Mouse (Mus musculus) small intestine, adult 2 months (tissue): Measurements from ENCODE around the gene 1520401A03Rik. TPM values are rescaled to one million over a fixed set of nuclear protein-coding genes. Genes with fewer than 3 reads are reported as not detected.

Experiments used
- H3K27ac ChIP-seq: fragments of 200-500 bp; 2 replicates; pipeline ENCODE4 v1.5.1; 2012; ENCODE audit warnings: low read depth, low read length, control low read depth, inconsistent platforms; ENCODE audit not compliant: insufficient read depth
- H3K27me3 ChIP-seq: fragments of 200-500 bp; 2 replicates; pipeline ENCODE4 v1.6.1; 2012; ENCODE audit warnings: mild to moderate bottlenecking, moderate library complexity, low read length, inconsistent platforms; ENCODE audit not compliant: control insufficient read depth, insufficient read depth
- H3K36me3 ChIP-seq: fragments of 200-500 bp; 2 replicates; pipeline ENCODE4 v1.6.1; 2012; ENCODE audit warnings: mild to moderate bottlenecking, low read length, control low read depth, inconsistent platforms; ENCODE audit not compliant: control insufficient read depth, insufficient read depth
- H3K4me1 ChIP-seq: fragments of 200-500 bp; 2 replicates; pipeline ENCODE4 v1.6.1; 2012; ENCODE audit warnings: low read length, inconsistent platforms, mixed read lengths; ENCODE audit not compliant: control insufficient read depth, insufficient read depth, insufficient read length
- H3K4me3 ChIP-seq: fragments of 200-500 bp; 2 replicates; pipeline ENCODE4 v1.5.1; 2012; ENCODE audit warnings: low read depth, mild to moderate bottlenecking, control low read depth, inconsistent platforms, low read length, moderate library complexity
- CTCF ChIP-seq: fragments of 200-500 bp; IDR thresholded peaks from 2 replicates; pipeline ENCODE4 v1.5.1; 2012; ENCODE audit warnings: low read depth, mild to moderate bottlenecking, control low read depth, inconsistent platforms, low read length, moderate library complexity, mixed read lengths; ENCODE audit not compliant: insufficient replicate concordance, insufficient read length; ENCODE audit errors: extremely low read depth
- POLR2A ChIP-seq: fragments of 200-500 bp; IDR thresholded peaks from 2 replicates; pipeline ENCODE4 v1.6.1; 2012; ENCODE audit warnings: low read depth, mild to moderate bottlenecking, control low read depth, inconsistent platforms, low read length, moderate library complexity
- WGBS: fragments of 180-500 bp; shearing (Covaris S2); methylation state at CpG from one replicate; pipeline ENCODE4 v1.1.7; 2018; 5-methylcytosine and 5-hydroxymethylcytosine counted together
- polyA plus RNA-seq: library from polyadenylated mRNA; depleted of rRNA; stranded (reverse); fragments of >200 nt; gene quantifications from 2 replicates; pipeline ENCODE4 v1.2.3, GENCODE M21; 2012

Gene 1520401A03Rik
- polyA plus RNA-seq, 1 experiment, result not detected

GRCm38 (mm10) chr17:23738836-23739201 lies 16.2 kb upstream of the 1520401A03Rik start:
- WGBS, result 70% methylated on average over 2 of the region's 2 CpGs
- peaks cover 31% of the 10 kb centered on the region for H3K4me1 ChIP-seq
- TF ChIP-seq POLR2A (no peak), CTCF (no peak)

GRCm38 (mm10) chr17:23737493-23738445 lies 15.2 kb upstream of the 1520401A03Rik start:
- TF ChIP-seq CTCF (peak; percentile 24; the same call in 1 of the 2 replicates), POLR2A (no peak; the same call in 1 of the 2 replicates)
- peaks cover 20% of the 10 kb centered on the region for H3K36me3 ChIP-seq
- H3K4me3 ChIP-seq, result no peak overlapping the region
- peaks cover 26% of the 10 kb centered on the region for H3K4me1 ChIP-seq
- H3K27ac ChIP-seq, result peak overlapping the region; percentile 24; the same call in 1 of the 2 replicates
- WGBS, result 78% methylated on average over 15 of the region's 15 CpGs
- H3K27me3 ChIP-seq, result no peaks in the 10 kb centered on the region

More at GRCm38 (mm10) chr17:23738836-23739201, 16.2 kb upstream of the 1520401A03Rik start:
- Histone ChIP-seq H3K27me3 (no peaks in the 10 kb centered on the region), H3K4me3 (peak overlapping the region; percentile 77), H3K27ac (peak overlapping the region; percentile 24; the same call in 1 of the 2 replicates), H3K36me3 (peaks cover 20% of the 10 kb centered on the region)

GRCm38 (mm10) chr17:23734341-23734740 lies 11.8 kb upstream of the 1520401A03Rik start:
- peaks cover 20% of the 10 kb centered on the region for H3K36me3 ChIP-seq
- TF ChIP-seq POLR2A (no peak), CTCF (no peak)
- H3K27me3 ChIP-seq, result no peaks in the 10 kb centered on the region
- H3K4me1 ChIP-seq, result peaks cover 9% of the 10 kb centered on the region; the same call in 1 of the 2 replicates
- WGBS, result 12% methylated on average over 1 of the region's 1 CpGs
- no peak overlapping the region for H3K27ac ChIP-seq
- H3K4me3 ChIP-seq, result no peak overlapping the region

DNA sequence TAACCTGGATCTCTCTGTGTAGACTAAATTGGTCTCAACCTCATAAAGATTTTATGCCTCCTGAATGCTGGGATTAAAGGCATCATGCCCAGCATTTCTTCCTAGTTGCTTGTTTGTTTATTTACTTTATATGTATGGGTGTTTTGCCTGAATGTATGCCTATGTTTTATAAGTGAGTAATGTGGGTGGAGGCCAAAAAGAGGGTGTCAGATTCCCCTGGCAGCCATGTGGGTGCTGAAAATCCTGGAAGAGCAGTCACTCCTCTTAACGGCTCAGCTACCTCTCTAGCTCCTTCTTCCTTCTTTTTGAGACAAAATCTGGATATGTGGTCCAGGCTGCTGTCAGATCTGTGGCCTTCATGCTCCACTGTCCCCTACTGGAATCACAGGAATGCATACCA lies 7.9 kb upstream of the 1520401A03Rik start:
- TF ChIP-seq POLR2A (no peak), CTCF (no peak)
- Histone ChIP-seq H3K4me1 (peaks cover 11% of the 10 kb centered on the region; the same call in 1 of the 2 replicates), H3K4me3 (no peak overlapping the region), H3K27ac (no peak overlapping the region), H3K36me3 (peaks cover under 1% of the 10 kb centered on the region; the same call in 1 of the 2 replicates), H3K27me3 (no peaks in the 10 kb centered on the region)
- 39% methylated on average over 1 of the region's 1 CpGs for WGBS

GRCm38 (mm10) chr17:23726758-23727142 lies 4.2 kb upstream of the 1520401A03Rik start:
- Histone ChIP-seq H3K4me1 (peaks cover 15% of the 10 kb centered on the region; the same call in 1 of the 2 replicates), H3K36me3 (no peaks in the 10 kb centered on the region), H3K4me3 (peak overlapping the region; percentile 91), H3K27me3 (no peaks in the 10 kb centered on the region), H3K27ac (peak overlapping the region; percentile 14; the same call in 1 of the 2 replicates)
- TF ChIP-seq POLR2A, result no peak
- TF ChIP-seq CTCF, result no peak
- WGBS, result under 1% methylated on average over 20 of the region's 20 CpGs

- H3K27ac ChIP-seq, result peak within 1 kb of the TSS; percentile 18
- no peaks in the 10 kb centered on the region for H3K27me3 ChIP-seq
- no peaks in the 10 kb centered on the region for H3K36me3 ChIP-seq
- under 1% methylated on average over 72 of the region's 73 CpGs for WGBS
- TF ChIP-seq CTCF (no peak), POLR2A (peak; percentile 73; the same call in 1 of the 2 replicates)
- peaks cover 19% of the 10 kb centered on the region for H3K4me1 ChIP-seq
- peak within 1 kb of the TSS; percentile 91 for H3K4me3 ChIP-seq
These were observed 3.6 kb upstream of the 1520401A03Rik start, which contains the start of gene Pkmyt1 for GRCm38 (mm10) chr17:23725999-23726757. TSS of gene Pkmyt1 (plus strand) at chr17:23726336.

GRCm38 (mm10) chr17:23725477-23725876 lies 2.9 kb upstream of the 1520401A03Rik start:
- Histone ChIP-seq H3K4me1 (peaks cover 20% of the 10 kb centered on the region), H3K27me3 (no peaks in the 10 kb centered on the region), H3K36me3 (no peaks in the 10 kb centered on the region), H3K27ac (no peak overlapping the region), H3K4me3 (no peak overlapping the region)
- 49% methylated on average over 4 of the region's 4 CpGs for WGBS
- TF ChIP-seq CTCF (no peak), POLR2A (no peak)
